Mouse (Mus musculus) hindbrain, embryonic 16.5 days (tissue): ENCODE results near the gene Olfr1502. TPM values are rescaled to one million over a fixed set of nuclear protein-coding genes. Genes with fewer than 3 reads are reported as not detected.
"Not testable (repeated sequence)": the region's sequence is repeated elsewhere in the genome, so short reads cannot be mapped to it uniquely, and the experiment has no call there.

ENCODE experiments used
- ATAC-seq: fragments of 200-750 bp; cut with Nextera tagmentation; 2 replicates; pipeline ENCODE4 v1.8.0; 2017; ENCODE audit warnings: moderate TSS enrichment, moderate library complexity
- H3K27ac ChIP-seq: fragments of 300-500 bp; sonication (generic); 2 replicates; pipeline ENCODE4 v1.5.1; 2014; ENCODE audit warnings: low read depth, mild to moderate bottlenecking, control low read depth, low read length, moderate library complexity
- H3K27me3 ChIP-seq: fragments of 300-500 bp; sonication (generic); replicated peaks from 2 replicates; pipeline ENCODE4 v1.6.1; 2014; ENCODE audit warnings: low read length; ENCODE audit not compliant: control insufficient read depth, insufficient read depth
- H3K36me3 ChIP-seq: fragments of 300-500 bp; sonication (generic); 2 replicates; pipeline ENCODE4 v1.6.1; 2014; ENCODE audit warnings: mild to moderate bottlenecking, low read length, moderate library complexity, mixed read lengths; ENCODE audit not compliant: control insufficient read depth, insufficient read depth
- H3K4me1 ChIP-seq: fragments of 300-500 bp; sonication (generic); 2 replicates; pipeline ENCODE4 v1.6.1; 2014; ENCODE audit warnings: low read depth, low read length; ENCODE audit not compliant: control insufficient read depth, insufficient read depth
- H3K4me2 ChIP-seq: fragments of 300-500 bp; sonication (generic); 2 replicates; pipeline ENCODE4 v1.6.1; 2014; ENCODE audit warnings: mild to moderate bottlenecking, low read length, control low read depth, moderate library complexity
- H3K4me3 ChIP-seq: fragments of 300-500 bp; sonication (generic); 2 replicates; pipeline ENCODE4 v1.5.1; 2014; ENCODE audit warnings: mild to moderate bottlenecking, low read length, control low read depth, moderate library complexity
- H3K9ac ChIP-seq: fragments of 300-500 bp; sonication (generic); 2 replicates; pipeline ENCODE4 v1.6.1; 2014; ENCODE audit warnings: low read depth, mild to moderate bottlenecking, control low read depth, low read length, moderate library complexity
- H3K9me3 ChIP-seq: fragments of 300-500 bp; sonication (generic); 2 replicates; pipeline ENCODE4 v1.6.1; 2014; ENCODE audit warnings: mild to moderate bottlenecking, low read length, moderate library complexity; ENCODE audit not compliant: control insufficient read depth
- WGBS: fragments of 180-500 bp; shearing (Covaris S2); extraction: QIAGEN DNeasy Blood & Tissue Kit; methylation state at CpG from one replicate; pipeline ENCODE4 v1.1.7; 2014; 5-methylcytosine and 5-hydroxymethylcytosine counted together
- polyA plus RNA-seq: library from polyadenylated mRNA; unstranded; fragments of >200 nt; fragmentation: Nextera tagmentation; extraction: Ambion mirVana; gene quantifications from 2 replicates; pipeline ENCODE4 v1.2.1, GENCODE M21; 2015

Olfr1502 gene
- polyA plus RNA-seq = not detected in 2 replicates

DNA sequence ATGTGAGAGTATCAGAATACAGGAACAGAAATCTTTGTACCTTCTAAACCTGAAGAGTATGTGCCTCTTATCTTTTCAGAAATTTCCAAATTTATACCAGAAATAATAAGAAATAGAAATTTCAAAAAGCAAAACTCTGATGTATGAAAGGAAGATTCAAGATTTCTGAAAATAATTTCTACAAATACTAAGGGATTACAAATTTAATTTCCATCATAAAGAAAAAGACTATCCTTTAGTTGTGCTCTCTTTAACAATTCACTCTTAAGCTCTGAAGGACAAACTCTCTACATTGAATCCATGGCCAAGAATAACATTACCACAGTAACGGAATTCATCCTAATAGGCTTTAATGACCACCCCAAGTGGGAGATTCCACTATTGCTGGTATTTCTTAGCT lies at the start of gene Olfr1502:
TSS of gene Olfr1502 (plus strand) at position 301 of the 400 bp plus-strand sequence.
- WGBS = 94% methylated on average over 1 of the region's 1 CpGs
- Histone ChIP-seq H3K9me3 (no peaks in the 10 kb centered on the region), H3K36me3 (no peaks in the 10 kb centered on the region), H3K9ac (no peak within 1 kb of the TSS), H3K27me3 (no peaks in the 10 kb centered on the region), H3K27ac (no peak within 1 kb of the TSS), H3K4me3 (no peak within 1 kb of the TSS), H3K4me2 (no peak within 1 kb of the TSS), H3K4me1 (no peaks in the 10 kb centered on the region)
- ATAC-seq = no peak

DNA sequence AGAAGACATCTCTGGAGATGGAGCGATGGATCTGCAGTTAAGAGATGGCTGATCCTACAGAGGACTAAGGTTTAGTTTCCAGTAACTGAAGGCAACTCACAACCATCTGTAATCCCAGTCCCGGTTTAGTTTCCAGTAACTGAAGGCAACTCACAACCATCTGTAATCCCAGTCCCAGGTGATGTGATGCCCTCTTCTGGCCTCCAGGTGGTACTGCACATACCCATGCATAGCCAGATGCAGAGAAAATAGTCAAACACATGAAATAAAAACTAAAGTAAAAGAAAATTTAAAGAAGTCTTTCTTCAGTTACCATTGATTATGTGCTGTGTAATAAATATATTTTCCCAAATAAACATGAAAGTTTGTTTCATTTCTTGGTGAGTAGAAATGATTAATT lies 48.8 kb upstream of the Olfr1502 start:
- no peaks in the 10 kb centered on the region for H3K9me3 ChIP-seq
- 59% methylated on average over 2 of the region's 2 CpGs for WGBS
- no peak overlapping the region for H3K4me2 ChIP-seq
- H3K27me3 ChIP-seq = no peaks in the 10 kb centered on the region
- H3K27ac ChIP-seq = no peak overlapping the region
- H3K4me1 ChIP-seq = no peaks in the 10 kb centered on the region
- H3K36me3 ChIP-seq = no peaks in the 10 kb centered on the region
- no peak overlapping the region for H3K4me3 ChIP-seq
- no peak overlapping the region for H3K9ac ChIP-seq
- no peak for ATAC-seq

GRCm38 (mm10) chr19:13818827-13819226 lies 42.8 kb upstream of the Olfr1502 start:
- H3K4me1 ChIP-seq = no peaks in the 10 kb centered on the region
- WGBS = 35% methylated on average over 5 of the region's 5 CpGs
- no peak overlapping the region for H3K4me3 ChIP-seq
- no peak overlapping the region for H3K27ac ChIP-seq
- no peaks in the 10 kb centered on the region for H3K36me3 ChIP-seq
- no peak overlapping the region for H3K4me2 ChIP-seq
- no peak overlapping the region for H3K9ac ChIP-seq
- no peaks in the 10 kb centered on the region for H3K9me3 ChIP-seq
- no peaks in the 10 kb centered on the region for H3K27me3 ChIP-seq
- peak; percentile 56; the same call in 1 of the 2 replicates for ATAC-seq

GRCm38 (mm10) chr19:13819347-13819746 lies 42.2 kb upstream of the Olfr1502 start, which contains the start of gene Olfr1499:
Olfr1499 (minus strand) TSS chr19:13819447.
- no peak for ATAC-seq
- no peak within 1 kb of the TSS for H3K4me2 ChIP-seq
- H3K36me3 ChIP-seq = no peaks in the 10 kb centered on the region
- H3K27me3 ChIP-seq = no peaks in the 10 kb centered on the region
- H3K9ac ChIP-seq = no peak within 1 kb of the TSS
- no peaks in the 10 kb centered on the region for H3K4me1 ChIP-seq
- H3K4me3 ChIP-seq = no peak within 1 kb of the TSS
- no peak within 1 kb of the TSS for H3K27ac ChIP-seq
- no peaks in the 10 kb centered on the region for H3K9me3 ChIP-seq

- Histone ChIP-seq H3K4me2 (no peak overlapping the region), H3K36me3 (no peaks in the 10 kb centered on the region), H3K27ac (no peak overlapping the region), H3K4me3 (no peak overlapping the region), H3K27me3 (no peaks in the 10 kb centered on the region), H3K9me3 (no peaks in the 10 kb centered on the region), H3K9ac (no peak overlapping the region), H3K4me1 (no peaks in the 10 kb centered on the region)
- no peak for ATAC-seq
- 73% methylated on average over 5 of the region's 5 CpGs for WGBS
Observed at GRCm38 (mm10) chr19:13820847-13821246, 40.7 kb upstream of the Olfr1502 start.

DNA sequence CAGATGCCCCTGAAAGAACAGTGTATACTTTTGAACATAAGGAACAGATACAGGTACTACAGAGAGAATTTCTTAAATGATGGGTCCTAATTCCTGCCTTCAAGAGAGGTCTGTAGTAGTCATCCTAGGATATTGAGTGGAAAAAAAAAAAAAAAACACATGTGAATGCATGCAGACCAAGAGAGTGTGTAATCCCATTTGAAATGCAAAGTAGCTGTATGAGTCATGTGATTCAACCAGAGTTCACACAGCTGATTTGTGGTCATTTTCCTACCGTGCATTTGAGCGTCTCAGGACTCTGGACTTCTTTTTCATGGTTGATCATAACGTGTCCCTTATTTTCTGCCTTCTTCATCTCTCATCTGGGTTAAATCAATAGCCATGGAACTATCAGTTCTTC lies 33.1 kb upstream of the Olfr1502 start:
- no peak overlapping the region for H3K27ac ChIP-seq
- H3K4me2 ChIP-seq = no peak overlapping the region
- no peaks in the 10 kb centered on the region for H3K27me3 ChIP-seq
- 69% methylated on average over 3 of the region's 3 CpGs for WGBS
- H3K36me3 ChIP-seq = no peaks in the 10 kb centered on the region
- no peaks in the 10 kb centered on the region for H3K9me3 ChIP-seq
- no peak overlapping the region for H3K4me3 ChIP-seq
- ATAC-seq = no peak
- no peaks in the 10 kb centered on the region for H3K4me1 ChIP-seq
- no peak overlapping the region for H3K9ac ChIP-seq

DNA sequence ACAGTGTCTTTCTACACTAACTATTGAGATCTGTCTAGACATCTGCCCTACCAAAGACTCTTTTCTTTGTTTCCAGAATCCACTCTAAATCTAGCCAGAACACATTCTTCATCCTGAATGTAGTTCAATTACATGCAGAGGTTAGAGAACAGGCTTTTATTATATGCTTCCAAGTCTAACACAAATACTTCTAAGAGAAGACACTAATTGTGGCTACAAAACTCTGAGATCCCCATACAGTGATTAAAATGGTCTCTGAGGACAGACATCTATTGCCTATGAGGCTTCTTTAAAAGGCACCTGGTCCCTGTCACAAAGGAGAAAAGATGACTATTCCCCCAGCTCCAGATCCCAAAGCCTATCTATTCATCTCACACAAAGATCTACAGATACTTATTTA lies 31.2 kb upstream of the Olfr1502 start, which contains the start of gene Olfr1500:
TSS of gene Olfr1500 (minus strand) at position 101 of the 400 bp plus-strand sequence.
- Histone ChIP-seq H3K27me3 (no peaks in the 10 kb centered on the region), H3K9ac (no peak within 1 kb of the TSS), H3K4me1 (no peaks in the 10 kb centered on the region), H3K4me2 (no peak within 1 kb of the TSS), H3K36me3 (no peaks in the 10 kb centered on the region), H3K4me3 (no peak within 1 kb of the TSS), H3K27ac (no peak within 1 kb of the TSS), H3K9me3 (no peaks in the 10 kb centered on the region)
- ATAC-seq = no peak

GRCm38 (mm10) chr19:13850592-13850991 lies 11.0 kb upstream of the Olfr1502 start, which contains the start of gene Olfr1501:
Olfr1501 (minus strand) TSS chr19:13850692.
- not testable (repeated sequence) for ATAC-seq

DNA sequence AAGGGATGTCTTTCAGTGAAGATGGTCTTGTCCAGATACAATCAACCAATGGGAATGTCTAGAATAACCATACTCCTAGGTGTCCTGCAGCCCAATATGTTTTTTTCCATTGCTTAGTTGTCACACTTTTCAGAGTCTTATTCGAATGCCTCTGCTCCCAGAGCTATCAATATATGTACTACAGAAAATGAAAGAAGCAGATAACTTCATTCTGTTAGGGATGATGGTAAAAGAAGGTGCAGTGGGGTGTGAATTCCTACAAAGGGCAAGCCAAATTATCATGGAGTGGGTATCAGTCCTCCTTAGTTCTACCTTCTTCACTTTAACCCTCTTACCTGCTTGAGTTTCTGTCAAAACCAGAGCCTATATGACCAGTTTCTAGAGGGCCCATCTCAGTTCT lies 36.2 kb downstream of the Olfr1502 start, which contains the start of gene Olfr1504:
TSS of gene Olfr1504 (minus strand) at position 101 of the 400 bp plus-strand sequence.
- Histone ChIP-seq H3K4me1 (no peaks in the 10 kb centered on the region), H3K27ac (no peak within 1 kb of the TSS), H3K36me3 (no peaks in the 10 kb centered on the region), H3K4me2 (no peak within 1 kb of the TSS), H3K27me3 (no peaks in the 10 kb centered on the region), H3K4me3 (no peak within 1 kb of the TSS), H3K9ac (no peak within 1 kb of the TSS), H3K9me3 (no peaks in the 10 kb centered on the region)
- 82% methylated on average over 1 of the region's 1 CpGs for WGBS
- ATAC-seq = no peak

More at GRCm38 (mm10) chr19:13850592-13850991, 11.0 kb upstream of the Olfr1502 start, which contains the start of gene Olfr1501:
- H3K4me3 ChIP-seq, H3K4me1 ChIP-seq, H3K4me2 ChIP-seq, H3K9ac ChIP-seq, H3K27ac ChIP-seq, H3K36me3 ChIP-seq, H3K27me3 ChIP-seq, H3K9me3 ChIP-seq: not testable (repeated sequence)
